Mouse (Mus musculus) brain, embryonic 14.5 days (tissue): Measurements from ENCODE around the gene Lyst. TPM values are rescaled to one million over a fixed set of nuclear protein-coding genes. Genes with fewer than 3 reads are reported as not detected.
"Not testable (repeated sequence)": the region's sequence is repeated elsewhere in the genome, so short reads cannot be mapped to it uniquely, and the experiment has no call there.

Experiments
- DNase-seq: peaks from one replicate; pipeline ENCODE4 v3.0.0-alpha.2; 2011; ENCODE audit warnings: low read depth
- CTCF ChIP-seq: fragments of 200-500 bp; IDR thresholded peaks from 2 replicates; pipeline ENCODE4 v1.5.1; 2012; ENCODE audit warnings: inconsistent platforms, mild to moderate bottlenecking, moderate library complexity, borderline replicate concordance; ENCODE audit not compliant: insufficient read depth, insufficient read length; ENCODE audit errors: extremely low read depth
- POLR2A ChIP-seq: fragments of 200-500 bp; IDR thresholded peaks from 2 replicates; pipeline ENCODE4 v1.6.1; 2012; ENCODE audit warnings: mild to moderate bottlenecking, inconsistent platforms, borderline replicate concordance; ENCODE audit not compliant: poor library complexity, insufficient read depth, insufficient read length, severe bottlenecking; ENCODE audit errors: extremely low read depth
- polyA plus RNA-seq: library from polyadenylated mRNA; depleted of rRNA; stranded (reverse); fragments of >200 nt; gene quantifications from 2 replicates; pipeline ENCODE4 v1.2.3, GENCODE M21; 2012; rRNA removed

Gene Lyst
- polyA plus RNA-seq: 4.8 and 7.3 TPM in 2 replicates

DNA sequence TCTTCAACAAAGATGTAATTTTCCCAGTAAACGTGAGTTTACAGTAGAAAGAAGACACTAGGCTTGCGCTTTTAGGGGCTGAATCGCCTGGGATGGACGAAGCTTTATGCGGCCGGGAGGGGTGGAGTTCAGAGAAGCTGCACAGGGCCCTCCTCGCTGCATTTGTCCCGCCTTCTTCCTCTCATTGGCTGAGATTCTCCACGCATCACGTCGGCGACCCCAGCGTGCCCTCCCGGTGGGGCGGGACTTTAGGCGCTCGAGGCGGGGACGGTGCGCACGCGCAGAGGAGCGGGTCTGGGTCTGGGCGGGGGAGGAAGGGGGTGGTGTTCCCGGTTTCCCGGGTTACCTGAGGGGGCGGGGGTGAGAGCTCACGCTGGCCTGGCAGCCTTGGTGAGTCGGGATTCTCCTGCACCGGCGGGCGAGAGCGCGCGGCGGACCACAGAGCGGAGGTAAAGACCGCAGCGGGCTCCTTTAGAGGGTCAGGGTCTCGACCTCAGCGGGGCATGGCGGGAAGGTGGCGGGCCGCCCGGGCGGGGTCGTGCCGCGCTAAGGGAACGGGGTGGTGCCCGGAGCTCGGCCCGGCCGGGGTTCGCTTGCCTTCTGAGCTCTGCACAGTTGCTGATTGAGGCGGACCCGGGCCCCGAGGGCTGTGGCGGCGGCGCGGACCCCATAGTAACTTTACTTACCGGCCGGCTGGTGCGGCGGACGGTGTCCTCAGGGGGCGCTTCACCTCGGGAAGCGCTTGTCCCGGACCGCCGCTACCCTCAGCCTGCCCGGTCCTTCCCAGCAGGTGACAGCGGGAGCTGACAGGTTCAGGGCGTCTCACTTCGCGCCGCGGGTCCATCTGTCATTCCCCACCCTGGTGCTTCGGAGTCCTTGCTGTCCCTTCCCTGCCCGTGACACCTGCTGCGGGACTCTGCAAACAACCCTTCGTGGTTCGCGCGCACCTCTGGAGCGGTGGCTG, at the start of gene Lyst:
TSS of gene Lyst (plus strand) at position 350 of the 964 bp plus-strand sequence.
- DNase-seq: peak; percentile 99

DNA sequence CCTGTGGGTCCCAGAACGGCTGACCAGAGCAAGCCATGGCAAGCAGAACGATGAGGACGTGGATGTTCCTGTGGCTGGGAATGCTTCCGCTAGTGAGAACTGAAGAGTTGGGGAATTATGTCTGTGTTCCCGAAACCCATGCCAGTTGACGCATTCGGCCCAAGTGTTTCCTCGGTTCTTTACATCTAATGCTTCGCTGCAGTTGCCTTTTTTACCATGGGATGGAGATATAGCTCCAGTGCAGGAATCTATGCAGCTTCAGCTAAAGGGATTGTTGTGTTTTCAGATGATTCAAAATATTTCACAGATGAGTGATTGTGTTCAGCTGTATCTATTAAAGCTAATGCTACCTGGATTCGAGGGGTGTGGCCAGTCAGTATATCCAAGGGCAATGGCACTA, 47.1 kb upstream of the Lyst start:
- DNase-seq: not testable (repeated sequence)

More for the DNA sequence above, at the start of gene Lyst:
- TF ChIP-seq CTCF (no peak), POLR2A (peak; percentile 26; the same call in 1 of the 2 replicates)

GRCm38 (mm10) chr13:13546792-13547191, 43.4 kb upstream of the Lyst start:
- peak; percentile 86 for DNase-seq

DNA sequence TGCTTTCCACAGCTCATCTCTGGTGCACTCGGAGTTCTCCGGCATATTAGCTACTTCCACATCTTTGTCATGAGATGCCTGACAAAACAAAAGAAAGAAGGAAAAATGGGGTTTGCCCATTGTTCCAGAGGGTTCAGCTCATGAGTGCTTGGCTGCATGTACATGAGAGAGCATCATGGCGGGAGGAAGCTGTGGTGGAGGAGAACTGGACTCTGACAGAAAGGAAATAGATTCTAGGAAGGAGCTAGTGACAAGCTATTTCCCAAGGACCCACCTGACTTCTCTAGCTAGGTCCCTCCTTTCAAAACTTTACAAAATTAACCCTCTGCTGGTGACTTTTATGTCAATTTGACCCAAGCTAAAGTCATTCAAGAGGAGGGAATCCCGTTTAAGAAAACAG, 42.3 kb upstream of the Lyst start:
- DNase-seq: no peak
- TF ChIP-seq POLR2A: no peak
- no peak for TF ChIP-seq CTCF

More at GRCm38 (mm10) chr13:13546792-13547191, 43.4 kb upstream of the Lyst start:
- TF ChIP-seq CTCF (no peak), POLR2A (no peak)

DNA sequence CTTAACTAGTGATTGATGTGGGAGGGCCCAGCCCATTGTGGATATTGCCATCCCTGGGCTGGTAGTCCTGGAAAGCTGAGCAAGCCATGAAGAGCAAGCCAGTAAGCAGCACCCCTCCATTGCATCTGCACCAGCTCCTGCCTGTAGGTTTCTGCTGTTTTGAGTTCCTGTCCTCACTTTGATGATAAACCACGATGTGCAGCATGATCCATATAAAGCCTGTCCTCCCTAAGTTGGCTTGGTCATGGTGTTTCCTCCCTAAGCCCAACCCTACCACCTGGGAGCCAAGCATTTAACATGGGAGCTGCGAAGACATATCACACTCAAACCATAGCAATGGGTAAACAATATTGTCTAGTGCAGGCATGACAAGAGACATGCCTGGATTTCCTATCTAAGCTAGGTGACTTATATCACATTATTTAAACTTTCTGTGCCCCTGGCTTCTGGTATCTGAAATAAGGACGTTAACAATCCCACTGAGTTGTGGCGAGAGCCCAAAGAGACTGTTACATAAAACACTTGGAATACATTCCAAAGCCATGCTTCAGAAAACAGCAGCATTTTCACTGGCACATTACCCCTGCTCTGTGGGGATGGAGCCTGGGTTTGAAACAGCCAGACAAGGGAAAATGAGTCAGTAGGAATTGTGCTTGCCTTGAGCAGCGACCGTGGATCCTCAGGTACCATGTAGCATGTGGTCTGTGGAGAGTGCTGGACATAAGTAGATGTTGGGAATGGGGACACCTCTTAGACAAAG, 41.6 kb upstream of the Lyst start:
- no peak for DNase-seq
- TF ChIP-seq CTCF (no peak), POLR2A (no peak)

DNA sequence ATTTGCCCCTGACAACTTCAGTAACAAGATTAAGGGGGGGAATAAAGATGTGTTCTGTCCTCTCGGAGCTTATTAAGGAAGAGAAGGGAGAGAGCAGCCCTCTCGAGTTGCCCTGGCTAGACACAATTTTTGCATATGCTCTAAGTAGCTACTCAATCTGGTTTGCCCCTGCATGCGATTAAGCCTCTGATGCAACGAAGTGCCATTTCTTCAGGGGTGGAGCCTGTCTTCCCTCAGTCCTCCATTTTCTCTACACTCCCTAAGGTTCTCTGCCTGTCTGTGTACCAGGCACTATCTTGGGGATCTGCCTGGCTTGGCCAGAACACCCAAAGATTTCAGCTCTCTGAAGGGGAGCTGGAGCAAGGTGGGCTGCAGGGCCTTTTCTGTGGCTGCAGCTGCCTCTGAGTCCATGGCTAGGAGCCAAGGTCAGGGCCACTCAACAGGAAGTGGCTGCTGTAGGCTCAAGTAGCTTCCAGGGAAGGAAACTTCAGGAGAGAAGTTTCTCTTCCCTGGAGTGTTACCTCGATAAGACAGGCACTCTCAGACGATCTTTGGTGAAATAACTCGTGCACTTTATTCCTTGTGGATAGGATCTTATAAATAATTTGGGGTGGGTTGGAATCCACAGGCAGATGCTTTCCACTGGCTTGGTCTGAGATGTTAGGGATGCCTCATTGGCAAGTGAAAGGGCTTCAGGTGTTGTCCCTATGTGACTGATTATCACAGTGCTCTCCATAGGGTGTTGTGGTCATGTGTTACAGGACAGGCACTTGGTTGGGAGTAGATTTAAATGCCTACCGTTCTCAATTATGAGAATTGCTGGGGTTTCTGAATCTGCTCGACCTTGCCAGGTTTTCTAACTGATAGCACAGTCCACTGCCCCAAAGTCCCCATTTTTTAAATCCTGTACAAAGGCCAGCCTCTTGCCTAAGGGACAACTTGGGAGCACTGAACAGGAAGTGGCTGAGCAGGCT, 40.2 kb upstream of the Lyst start:
- TF ChIP-seq CTCF (no peak), POLR2A (no peak)
- peak; percentile 23 for DNase-seq

DNA sequence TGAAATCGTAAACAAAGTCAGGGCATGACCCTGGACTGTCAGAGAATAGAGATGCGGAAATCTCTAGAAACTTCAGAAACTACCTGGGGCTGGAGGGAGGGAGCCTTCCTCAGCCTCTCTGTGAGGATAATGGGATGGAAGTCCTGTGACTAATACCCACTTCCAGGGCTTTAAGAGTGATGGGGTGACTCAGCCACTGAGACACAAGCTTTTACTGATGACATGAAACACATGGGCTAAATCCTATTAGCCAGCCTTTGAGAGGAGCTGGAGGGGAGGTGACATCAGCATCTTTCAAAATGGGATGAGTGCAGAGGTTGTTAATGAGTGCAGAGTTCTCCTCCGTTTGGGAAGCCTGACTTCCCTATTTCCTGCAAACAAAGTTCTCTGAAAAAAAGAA, 38.2 kb upstream of the Lyst start:
- peak; percentile 11 for DNase-seq
- TF ChIP-seq CTCF (no peak), POLR2A (no peak)

DNA sequence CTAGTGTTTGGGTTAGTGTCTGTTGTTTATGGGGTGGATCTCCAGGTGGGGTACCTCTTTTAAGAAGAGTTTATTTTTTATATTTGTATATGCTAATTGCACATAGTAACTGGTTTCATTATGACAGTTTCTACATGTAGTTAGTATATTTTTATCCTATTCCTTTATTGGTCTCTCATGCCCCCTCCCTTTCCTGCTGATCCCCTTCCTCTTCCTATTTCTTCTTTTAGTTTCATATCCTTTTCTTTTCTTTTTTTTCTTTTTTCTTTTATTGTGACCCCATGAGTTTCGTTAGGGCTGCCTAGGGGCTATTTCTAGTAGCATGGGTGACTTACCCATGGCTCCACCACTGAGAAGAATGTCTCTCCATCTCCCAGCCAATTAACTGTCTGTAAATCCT, 36.5 kb upstream of the Lyst start:
- DNase-seq: no peak
- TF ChIP-seq CTCF (no peak), POLR2A (no peak)

GRCm38 (mm10) chr13:13555196-13555595, 35.0 kb upstream of the Lyst start:
- TF ChIP-seq CTCF (no peak), POLR2A (no peak)
- DNase-seq: no peak

- TF ChIP-seq CTCF (no peak), POLR2A (no peak)
- DNase-seq: no peak
Observed at GRCm38 (mm10) chr13:13557001-13557743, 33.0 kb upstream of the Lyst start.
